Mouse (Mus musculus): ENCODE measurements around the gene Spata4.

GRCm38 (mm10) chr8:54582886-54583285, 17.7 kb upstream of the Spata4 start:
- TF ChIP-seq MEF2A (IDR thresholded peaks at IDR 0.05; ENCODE audit: extremely low read depth, insufficient replicate concordance, low read depth, low read length, poor library complexity, severe bottlenecking) (no peak), POLR2A (IDR thresholded peaks at IDR 0.05; ENCODE audit: control insufficient read depth in 1 of 2, insufficient read depth in 1 of 2, low read depth in 1 of 2, low read length in 2 of 2, poor library complexity in 1 of 2) (no peak), CTCF (IDR thresholded peaks at IDR 0.05 in 2 of 3, conservative IDR thresholded peaks at IDR 0.05 in 1 of 3; ENCODE audit: control insufficient read depth in 1 of 3, insufficient read depth in 1 of 3, low read depth in 2 of 3, low read length in 3 of 3, poor library complexity in 1 of 3, severe bottlenecking in 1 of 3) (no peak), ZNF384 (IDR thresholded peaks at IDR 0.05; ENCODE audit: low read depth, low read length) (no peak), GABPA (IDR thresholded peaks at IDR 0.05; ENCODE audit: low read depth, low read length) (no peak), NRF1 (IDR thresholded peaks at IDR 0.05; ENCODE audit: insufficient read depth, low read depth, low read length, poor library complexity, severe bottlenecking) (no peak), TAL1 (IDR thresholded peaks at IDR 0.05; ENCODE audit: low read length) (no peak), JUND (IDR thresholded peaks at IDR 0.05; ENCODE audit: low read depth, low read length) (no peak), MAFK (IDR thresholded peaks at IDR 0.05; ENCODE audit: borderline replicate concordance, low read depth, low read length) (no peak), USF1 (IDR thresholded peaks at IDR 0.05; ENCODE audit: low read depth, low read length) (no peak), E2F4 (IDR thresholded peaks at IDR 0.05; ENCODE audit: borderline replicate concordance, low read depth, low read length) (no peak), ZC3H11A (IDR thresholded peaks at IDR 0.05; ENCODE audit: low read depth, low read length) (no peak), CHD1 (IDR thresholded peaks at IDR 0.05; ENCODE audit: low read depth, low read length) (no peak)

All from MEL (cell line).